Mouse (Mus musculus) myocyte (in vitro differentiated cells): ENCODE results near the gene Elavl1.

Source experiments
- CEBPB ChIP-seq: IDR thresholded peaks from 2 replicates; pipeline ENCODE4 v1.6.1; 2011; ENCODE audit warnings: mild to moderate bottlenecking, moderate library complexity; ENCODE audit not compliant: poor library complexity, insufficient read depth, severe bottlenecking
- MAX ChIP-seq: IDR thresholded peaks from one replicate; pipeline ENCODE4 v1.6.1; 2011; ENCODE audit warnings: low read depth, mild to moderate bottlenecking, control low read depth
- MYOD1 ChIP-seq, 3 experiments: IDR thresholded peaks; one replicate each; pipeline ENCODE4 v1.6.1; 2011; ENCODE audit warnings: control low read depth in 2 of 3, low read depth in 2 of 3, mild to moderate bottlenecking in 2 of 3, moderate library complexity in 1 of 3; ENCODE audit not compliant: insufficient read length in 2 of 3, control insufficient read depth in 1 of 3
- MYOG ChIP-seq, 3 experiments: IDR thresholded peaks; one replicate each; pipeline ENCODE4 v1.6.1; 2011; ENCODE audit warnings: control low read depth in 2 of 3, low read depth in 2 of 3, mild to moderate bottlenecking in 2 of 3; ENCODE audit not compliant: insufficient read length in 2 of 3, control insufficient read depth in 1 of 3, insufficient read depth in 1 of 3
- POLR2A ChIP-seq: IDR thresholded peaks from one replicate; pipeline ENCODE4 v1.6.1; 2011; ENCODE audit warnings: low read depth, mild to moderate bottlenecking, control low read depth, moderate library complexity; ENCODE audit not compliant: insufficient read length
- POLR2AphosphoS2 ChIP-seq: IDR thresholded peaks from one replicate; pipeline ENCODE4 v1.6.1; 2011; ENCODE audit warnings: low read depth, control low read depth; ENCODE audit not compliant: insufficient read length
- REST ChIP-seq: IDR thresholded peaks from one replicate; pipeline ENCODE4 v1.6.1; 2011; ENCODE audit warnings: mild to moderate bottlenecking, control low read depth, moderate library complexity; ENCODE audit not compliant: insufficient read depth, insufficient read length
- SRF ChIP-seq: IDR thresholded peaks from one replicate; pipeline ENCODE4 v1.6.1; 2011; ENCODE audit warnings: low read depth; ENCODE audit not compliant: control insufficient read depth, insufficient read length
- TCF12 ChIP-seq: IDR thresholded peaks from one replicate; pipeline ENCODE4 v1.6.1; 2011; ENCODE audit warnings: mild to moderate bottlenecking, control low read depth; ENCODE audit not compliant: poor library complexity, insufficient read depth, severe bottlenecking
- TCF3 ChIP-seq: IDR thresholded peaks from one replicate; pipeline ENCODE4 v1.6.1; 2011; ENCODE audit warnings: low read depth, control low read depth; ENCODE audit not compliant: insufficient read length
- USF1 ChIP-seq: IDR thresholded peaks from one replicate; pipeline ENCODE4 v1.6.1; 2011; ENCODE audit warnings: low read depth, mild to moderate bottlenecking, control low read depth, moderate library complexity

GRCm38 (mm10) chr8:4370078-4370477 lies 44.9 kb upstream of the Elavl1 start:
- TF ChIP-seq POLR2A (no peak), TCF12 (no peak), POLR2AphosphoS2 (no peak), MYOG (IDR thresholded peaks at IDR 0.05; ENCODE audit: control insufficient read depth in 1 of 3, insufficient read depth in 1 of 3, insufficient read length in 2 of 3, low read depth in 2 of 3) (no peak), MYOD1 (IDR thresholded peaks at IDR 0.05; ENCODE audit: control insufficient read depth in 1 of 3, insufficient read length in 2 of 3, low read depth in 2 of 3) (no peak), SRF (no peak), MAX (no peak), CEBPB (no peak), USF1 (no peak), REST (no peak), TCF3 (no peak)
